Mouse (Mus musculus) CH12.LX (cell line): ENCODE data around the gene Gtdc1. TPM values are rescaled to one million over a fixed set of nuclear protein-coding genes. Genes with fewer than 3 reads are reported as not detected.

ENCODE experiments used
- DNase-seq: peaks from one replicate; pipeline ENCODE4 v3.0.0-alpha.2; 2013; ENCODE audit errors: extremely low read depth
- H3K27ac ChIP-seq: 2 replicates; pipeline ENCODE4 v1.5.1; 2012; ENCODE audit warnings: low read depth, mild to moderate bottlenecking, control low read depth, moderate library complexity; ENCODE audit not compliant: insufficient read depth
- H3K27me3 ChIP-seq: replicated peaks from 2 replicates; pipeline ENCODE3; 2012; ENCODE audit warnings: inconsistent platforms
- H3K36me3 ChIP-seq, 2 experiments: replicated peaks in 1 of 2; 2 replicates each; pipeline versions ENCODE3 to v1.6.1; 2012; ENCODE audit warnings: inconsistent platforms in 1 of 2, low read length in 1 of 2, mild to moderate bottlenecking in 1 of 2, mixed read lengths in 1 of 2, moderate library complexity in 1 of 2; ENCODE audit not compliant: control insufficient read depth in 1 of 2, insufficient read depth in 1 of 2
- H3K4me1 ChIP-seq, 2 experiments: 2 replicates each; pipeline ENCODE4 v1.6.1; 2012; ENCODE audit warnings: inconsistent platforms in 1 of 2, moderate library complexity in 1 of 2; ENCODE audit not compliant: insufficient read depth in 2 of 2, control insufficient read depth in 1 of 2
- H3K4me2 ChIP-seq: 2 replicates; pipeline ENCODE4 v1.6.1; 2012; ENCODE audit warnings: low read depth, mild to moderate bottlenecking, control low read depth; ENCODE audit not compliant: poor library complexity, insufficient read depth, severe bottlenecking
- H3K4me3 ChIP-seq, 3 experiments: fragments of 150-350 bp in 1 of 3; sonication (generic) in 1 of 3; replicated peaks in 1 of 3; 2 replicates each; pipeline versions ENCODE3 to v1.5.1; 2011 to 2012; ENCODE audit warnings: low read depth in 2 of 3, low read length in 2 of 3, mild to moderate bottlenecking in 2 of 3, moderate library complexity in 2 of 3, control low read depth in 1 of 3, improper control_type of control experiment in 1 of 3, inconsistent platforms in 1 of 3, mixed read lengths in 1 of 3; ENCODE audit not compliant: poor library complexity in 1 of 3
- H3K79me2 ChIP-seq: replicated peaks from 2 replicates; pipeline ENCODE4 v1.6.1; 2012; ENCODE audit warnings: mild to moderate bottlenecking, moderate library complexity; ENCODE audit not compliant: control insufficient read depth, poor library complexity, insufficient read depth, severe bottlenecking; ENCODE audit errors: extremely low read depth
- H3K9ac ChIP-seq: 2 replicates; pipeline ENCODE4 v1.6.1; 2012; ENCODE audit warnings: low read depth, mild to moderate bottlenecking, control low read depth, moderate library complexity; ENCODE audit not compliant: insufficient read depth
- H3K9me3 ChIP-seq: replicated peaks from 2 replicates; pipeline ENCODE3; 2012; ENCODE audit warnings: low read length, inconsistent platforms, mixed read lengths
- CTCF ChIP-seq, 2 experiments: IDR thresholded peaks in 1 of 2; conservative IDR thresholded peaks in 1 of 2; 2 replicates each; pipeline ENCODE4 v1.5.1; 2011 to 2012; ENCODE audit warnings: low read depth in 2 of 2, low read length in 2 of 2, improper control_type of control experiment in 1 of 2, inconsistent platforms in 1 of 2, mild to moderate bottlenecking in 1 of 2, moderate library complexity in 1 of 2
- ELF1 ChIP-seq: IDR thresholded peaks from 2 replicates; pipeline ENCODE4 v1.6.1; 2014; ENCODE audit warnings: low read depth, mild to moderate bottlenecking, inconsistent platforms, low read length, improper control_type of control experiment
- EP300 ChIP-seq: IDR thresholded peaks from 2 replicates; pipeline ENCODE4 v1.6.1; 2011; ENCODE audit warnings: low read length, improper control_type of control experiment
- HCFC1 ChIP-seq: IDR thresholded peaks from 2 replicates; pipeline ENCODE4 v1.6.1; 2012; ENCODE audit warnings: low read depth, mild to moderate bottlenecking, inconsistent platforms, low read length, improper control_type of control experiment
- IRF4 ChIP-seq: IDR thresholded peaks from 2 replicates; pipeline ENCODE4 v1.6.1; 2014; ENCODE audit warnings: low read depth, mild to moderate bottlenecking, inconsistent platforms, low read length, improper control_type of control experiment
- KAT2A ChIP-seq: IDR thresholded peaks from 2 replicates; pipeline ENCODE4 v1.6.1; 2012; ENCODE audit warnings: low read length, improper control_type of control experiment, inconsistent platforms; ENCODE audit not compliant: insufficient replicate concordance
- MAZ ChIP-seq: IDR thresholded peaks from 2 replicates; pipeline ENCODE4 v1.6.1; 2012; ENCODE audit warnings: low read depth, mild to moderate bottlenecking, inconsistent platforms, low read length, improper control_type of control experiment, moderate library complexity
- MEF2A ChIP-seq: IDR thresholded peaks from 2 replicates; pipeline ENCODE4 v1.6.1; 2014; ENCODE audit warnings: low read depth, mild to moderate bottlenecking, inconsistent platforms, low read length, improper control_type of control experiment, borderline replicate concordance
- MYC ChIP-seq: IDR thresholded peaks from 2 replicates; pipeline ENCODE4 v1.6.1; 2011; ENCODE audit warnings: low read depth, mild to moderate bottlenecking, improper control_type of control experiment, low read length
- NELFE ChIP-seq: IDR thresholded peaks from 2 replicates; pipeline ENCODE4 v1.6.1; 2011; ENCODE audit warnings: low read depth, low read length, improper control_type of control experiment
- PAX5 ChIP-seq: IDR thresholded peaks from 2 replicates; pipeline ENCODE4 v1.6.1; 2012; ENCODE audit warnings: low read length, inconsistent platforms, mixed read lengths
- RAD21 ChIP-seq: IDR thresholded peaks from 2 replicates; pipeline ENCODE4 v1.6.1; 2011; ENCODE audit warnings: low read depth, mild to moderate bottlenecking, low read length, improper control_type of control experiment, moderate library complexity
- SIN3A ChIP-seq: IDR thresholded peaks from 2 replicates; pipeline ENCODE4 v1.6.1; 2012; ENCODE audit warnings: low read length, improper control_type of control experiment, inconsistent platforms
- TCF12 ChIP-seq: IDR thresholded peaks from 2 replicates; pipeline ENCODE4 v1.6.1; 2014; ENCODE audit warnings: low read depth, mild to moderate bottlenecking, inconsistent platforms, low read length, improper control_type of control experiment
- USF1 ChIP-seq: IDR thresholded peaks from 2 replicates; pipeline ENCODE4 v1.6.1; 2014; ENCODE audit warnings: low read depth, mild to moderate bottlenecking, inconsistent platforms, low read length, improper control_type of control experiment
- USF2 ChIP-seq: conservative IDR thresholded peaks from 2 replicates; pipeline ENCODE4 v1.6.1; 2011; ENCODE audit warnings: low read depth, low read length, improper control_type of control experiment
- ZC3H11A ChIP-seq: IDR thresholded peaks from 2 replicates; pipeline ENCODE4 v1.6.1; 2012; ENCODE audit warnings: low read depth, mild to moderate bottlenecking, inconsistent platforms, low read length, improper control_type of control experiment
- ZKSCAN1 ChIP-seq: IDR thresholded peaks from 2 replicates; pipeline ENCODE4 v1.6.1; 2012; ENCODE audit warnings: low read depth, inconsistent platforms, low read length, improper control_type of control experiment, borderline replicate concordance
- ZMIZ1 ChIP-seq: IDR thresholded peaks from 2 replicates; pipeline ENCODE4 v1.6.1; 2012; ENCODE audit warnings: low read depth, mild to moderate bottlenecking, inconsistent platforms, low read length, improper control_type of control experiment
- dilution Hi-C: fragments of 300-500 bp; cut with MboI; formaldehyde crosslinking; loops from 2 replicates; pipeline ENCODE4 v1.14.3; 2020; ENCODE audit warnings: low sequenced_read_pairs; ENCODE audit not compliant: extremely low pct_unique_long_range_greater_than_20kb, extremely low pct_ligation_motif_present
- in situ Hi-C: fragments of 300-500 bp; cut with MboI; formaldehyde crosslinking; loops from 3 replicates; pipeline ENCODE4 v1.14.3; 2019; ENCODE audit warnings: low sequenced_read_pairs, low pct_ligation_motif_present, low pct_unique_long_range_greater_than_20kb, mixed read lengths
- polyA plus RNA-seq: library from polyadenylated mRNA; unstranded; fragments of >175 nt; gene quantifications from 2 replicates; pipeline ENCODE4 v1.2.1, GENCODE M21; 2012; ENCODE audit warnings: low read depth; ENCODE audit not compliant: insufficient read length
- total RNA-seq, 2 experiments: library from RNA; depleted of rRNA; stranded (reverse); fragments of 300-350 nt in 1 of 2; fragments of >200 nt in 1 of 2; gene quantifications; 2 replicates each; pipeline ENCODE4 v1.2.3; 2012 to 2014

Gene Gtdc1
- total and polyA plus RNA-seq, 3 experiments = 11.1 to 18.2 (median 15.8) TPM

- TF ChIP-seq KAT2A = no peak
Observed at GRCm38 (mm10) chr2:44976484-44976883, 49.0 kb upstream of the Gtdc1 start (continued).

GRCm38 (mm10) chr2:44973828-44974227, 46.4 kb upstream of the Gtdc1 start:
- no peak for DNase-seq
- Histone ChIP-seq H3K4me3 (no peak overlapping the region), H3K4me2 (no peak overlapping the region), H3K36me3 (peaks cover 0 to 2% of the 10 kb centered on the region in 2 experiments), H3K27me3 (no peaks in the 10 kb centered on the region), H3K9ac (no peak overlapping the region), H3K4me1 (peaks cover 3 to 19% of the 10 kb centered on the region in 2 experiments; a peak in 3 of 4 replicates), H3K79me2 (no peaks in the 10 kb centered on the region), H3K27ac (no peak overlapping the region), H3K9me3 (no peaks in the 10 kb centered on the region)
- no peak for TF ChIP-seq PAX5
- no peak for TF ChIP-seq RAD21
- no peak for TF ChIP-seq CTCF (conservative IDR thresholded peaks at IDR 0.05 in 1 of 2, IDR thresholded peaks at IDR 0.05 in 1 of 2; ENCODE audit: low read depth in 2 of 2, low read length in 2 of 2)
- TF ChIP-seq ZMIZ1 = no peak
- TF ChIP-seq IRF4 = no peak
- no peak for TF ChIP-seq ZC3H11A
- TF ChIP-seq SIN3A = no peak
- in situ Hi-C loops = no loop called here
- dilution Hi-C loops = no loop called here

- H3K4me2 ChIP-seq = no peak overlapping the region
- TF ChIP-seq ZMIZ1 (no peak), ZKSCAN1 (no peak), CTCF (conservative IDR thresholded peaks at IDR 0.05 in 1 of 2, IDR thresholded peaks at IDR 0.05 in 1 of 2; ENCODE audit: low read depth in 2 of 2, low read length in 2 of 2) (no peak)
- DNase-seq = no peak
- dilution Hi-C loops (no loop called here), in situ Hi-C loops (no loop called here)
- H3K4me3 ChIP-seq = no peak overlapping the region
- H3K36me3 ChIP-seq = peaks cover 0 to 8% of the 10 kb centered on the region in 2 experiments
- no peak overlapping the region for H3K9ac ChIP-seq
- no peaks in the 10 kb centered on the region for H3K4me1 ChIP-seq
- H3K27me3 ChIP-seq = no peaks in the 10 kb centered on the region
- peaks cover 3% of the 10 kb centered on the region for H3K9me3 ChIP-seq
- H3K27ac ChIP-seq = no peak overlapping the region
- H3K79me2 ChIP-seq = no peaks in the 10 kb centered on the region
Observed at GRCm38 (mm10) chr2:44970087-44970646, 42.7 kb upstream of the Gtdc1 start.

- H3K79me2 ChIP-seq = no peaks in the 10 kb centered on the region
- no peak overlapping the region for H3K9ac ChIP-seq
- no peak overlapping the region for H3K4me3 ChIP-seq
- peaks cover 5 to 12% of the 10 kb centered on the region in 2 experiments for H3K36me3 ChIP-seq
- no peak overlapping the region for H3K27ac ChIP-seq
- peaks cover 8% of the 10 kb centered on the region for H3K9me3 ChIP-seq
- TF ChIP-seq HCFC1 (no peak), ELF1 (no peak), NELFE (no peak), USF2 (no peak), MEF2A (no peak), USF1 (no peak), EP300 (no peak), MAZ (no peak), MYC (no peak), CTCF (conservative IDR thresholded peaks at IDR 0.05 in 1 of 2, IDR thresholded peaks at IDR 0.05 in 1 of 2; ENCODE audit: low read depth in 2 of 2, low read length in 2 of 2) (no peak), TCF12 (no peak)
- no peak overlapping the region for H3K4me2 ChIP-seq
- no peaks in the 10 kb centered on the region for H3K27me3 ChIP-seq
- in situ Hi-C loops (no loop called here), dilution Hi-C loops (no loop called here)
- no peaks in the 10 kb centered on the region for H3K4me1 ChIP-seq
- no peak for DNase-seq
Observed at GRCm38 (mm10) chr2:44969640-44970039, 42.2 kb upstream of the Gtdc1 start.
